Mouse (Mus musculus): ENCODE measurements at regions not wholly inside any gene's neighbourhood (a gene's known extent, or its start where the extent isn't known, plus 50 kb on each side); places are given as distances from the start of the nearest gene placed in this dataset.

DNA sequence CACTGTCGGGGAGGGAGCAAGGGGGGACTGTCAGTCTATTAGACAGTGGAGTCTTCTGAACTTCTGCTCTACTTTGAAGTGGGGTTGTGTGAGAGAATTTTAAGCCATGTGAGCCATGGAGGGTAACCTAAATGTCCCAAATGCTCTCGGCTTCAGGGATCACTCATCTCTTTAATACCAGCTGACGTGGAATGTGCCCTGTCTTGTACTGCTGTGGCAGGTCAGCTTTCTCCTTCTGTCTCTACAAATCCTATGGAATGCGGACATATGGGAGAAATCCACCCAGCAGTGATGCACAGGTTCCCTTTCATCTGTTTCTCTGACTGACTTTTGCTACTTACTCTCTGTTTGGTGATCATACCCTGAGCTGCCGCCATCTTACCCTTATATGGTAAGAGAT is 323.3 kb downstream of the Rnd3 start:
- 80% methylated on average over 5 of the region's 5 CpGs for WGBS
- H3K9me3 ChIP-seq (ENCODE audit: control insufficient read depth, low read length), result no peaks in the 10 kb centered on the region
- no peak overlapping the region for H3K4me2 ChIP-seq (replicated peaks; ENCODE audit: low read depth, low read length, severe bottlenecking)
- peaks cover 12% of the 10 kb centered on the region; the same call in 1 of the 2 replicates for H3K4me1 ChIP-seq (ENCODE audit: control insufficient read depth, insufficient read depth, low read length)
- no peak for TF ChIP-seq POLR2A (IDR thresholded peaks at IDR 0.05; ENCODE audit: borderline replicate concordance, extremely low read depth, insufficient read depth, insufficient read length)
- H3K36me3 ChIP-seq (ENCODE audit: control insufficient read depth, insufficient read depth, low read length), result no peaks in the 10 kb centered on the region
- no peak overlapping the region for H3K9ac ChIP-seq (ENCODE audit: low read depth, low read length, severe bottlenecking)
- no peak overlapping the region for H3K27ac ChIP-seq (replicated peaks; ENCODE audit: low read depth, low read length)
- ATAC-seq (ENCODE audit: low FRiP score, low read depth) (no peak; the same call in 1 of the 2 replicates), DNase-seq (ENCODE audit: low spot score) (no peak)
- H3K4me3 ChIP-seq (replicated peaks; ENCODE audit: low read length), result no peak overlapping the region
- no peaks in the 10 kb centered on the region for H3K27me3 ChIP-seq (ENCODE audit: control insufficient read depth, insufficient read depth, low read length)

- WGBS, result 42% methylated on average over 3 of the region's 3 CpGs
- Histone ChIP-seq H3K36me3 (ENCODE audit: control insufficient read depth, insufficient read depth, low read length) (no peaks in the 10 kb centered on the region), H3K27ac (replicated peaks; ENCODE audit: low read depth, low read length) (no peak overlapping the region), H3K9ac (ENCODE audit: low read depth, low read length, severe bottlenecking) (no peak overlapping the region), H3K9me3 (ENCODE audit: control insufficient read depth, low read length) (no peaks in the 10 kb centered on the region), H3K4me3 (replicated peaks; ENCODE audit: low read length) (no peak overlapping the region), H3K27me3 (ENCODE audit: control insufficient read depth, insufficient read depth, low read length) (no peaks in the 10 kb centered on the region), H3K4me2 (replicated peaks; ENCODE audit: low read depth, low read length, severe bottlenecking) (no peak overlapping the region), H3K4me1 (ENCODE audit: control insufficient read depth, insufficient read depth, low read length) (peaks cover 12% of the 10 kb centered on the region; the same call in 1 of the 2 replicates)
- DNase-seq (ENCODE audit: low spot score) (no peak), ATAC-seq (ENCODE audit: low FRiP score, low read depth) (no peak)
- TF ChIP-seq POLR2A (IDR thresholded peaks at IDR 0.05; ENCODE audit: borderline replicate concordance, extremely low read depth, insufficient read depth, insufficient read length), result no peak
Measured at GRCm38 (mm10) chr2:50824782-50825181, 324.1 kb downstream of the Rnd3 start.

DNA sequence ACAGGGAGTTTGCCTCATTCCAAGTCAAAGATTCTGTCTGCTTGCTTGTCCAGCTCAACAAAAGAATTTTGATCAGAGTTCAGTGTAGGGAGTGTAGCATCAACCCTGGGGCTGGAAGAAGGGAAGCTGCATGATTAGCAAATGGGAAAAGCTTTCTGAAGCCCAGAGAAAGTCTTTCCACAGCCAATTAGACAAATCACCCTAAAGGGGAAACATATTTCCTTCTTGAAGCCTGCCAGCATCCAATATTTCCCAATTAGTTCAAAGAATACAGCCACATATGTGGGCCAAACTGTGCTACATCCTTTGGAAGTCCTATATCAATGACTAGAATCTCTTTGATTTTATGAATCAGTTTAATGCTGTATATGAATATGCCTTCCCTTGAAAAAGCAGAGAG is 326.2 kb downstream of the Rnd3 start:
- H3K27me3 ChIP-seq (ENCODE audit: control insufficient read depth, insufficient read depth, low read length), result no peaks in the 10 kb centered on the region
- peaks cover 12% of the 10 kb centered on the region; the same call in 1 of the 2 replicates for H3K4me1 ChIP-seq (ENCODE audit: control insufficient read depth, insufficient read depth, low read length)
- TF ChIP-seq POLR2A (IDR thresholded peaks at IDR 0.05; ENCODE audit: borderline replicate concordance, extremely low read depth, insufficient read depth, insufficient read length), result no peak
- ATAC-seq (ENCODE audit: low FRiP score, low read depth) (no peak), DNase-seq (ENCODE audit: low spot score) (no peak)
- no peak overlapping the region for H3K4me2 ChIP-seq (replicated peaks; ENCODE audit: low read depth, low read length, severe bottlenecking)
- H3K36me3 ChIP-seq (ENCODE audit: control insufficient read depth, insufficient read depth, low read length), result no peaks in the 10 kb centered on the region
- no peak overlapping the region for H3K4me3 ChIP-seq (replicated peaks; ENCODE audit: low read length)
- no peak overlapping the region for H3K27ac ChIP-seq (replicated peaks; ENCODE audit: low read depth, low read length)
- no peaks in the 10 kb centered on the region for H3K9me3 ChIP-seq (ENCODE audit: control insufficient read depth, low read length)
- no peak overlapping the region for H3K9ac ChIP-seq (ENCODE audit: low read depth, low read length, severe bottlenecking)

GRCm38 (mm10) chr2:50819305-50819665 is 329.6 kb downstream of the Rnd3 start:
- Histone ChIP-seq H3K4me2 (replicated peaks; ENCODE audit: low read depth, low read length, severe bottlenecking) (no peak overlapping the region), H3K27ac (replicated peaks; ENCODE audit: low read depth, low read length) (no peak overlapping the region), H3K27me3 (ENCODE audit: control insufficient read depth, insufficient read depth, low read length) (no peaks in the 10 kb centered on the region), H3K9ac (ENCODE audit: low read depth, low read length, severe bottlenecking) (no peak overlapping the region), H3K4me3 (replicated peaks; ENCODE audit: low read length) (no peak overlapping the region), H3K4me1 (ENCODE audit: control insufficient read depth, insufficient read depth, low read length) (peaks cover 10% of the 10 kb centered on the region), H3K9me3 (ENCODE audit: control insufficient read depth, low read length) (no peaks in the 10 kb centered on the region), H3K36me3 (ENCODE audit: control insufficient read depth, insufficient read depth, low read length) (no peaks in the 10 kb centered on the region)
- DNase-seq (ENCODE audit: low spot score), result no peak
- no peak for ATAC-seq (ENCODE audit: low FRiP score, low read depth)
- TF ChIP-seq POLR2A (IDR thresholded peaks at IDR 0.05; ENCODE audit: borderline replicate concordance, extremely low read depth, insufficient read depth, insufficient read length), result no peak
- WGBS, result 82% methylated on average over 5 of the region's 5 CpGs

DNA sequence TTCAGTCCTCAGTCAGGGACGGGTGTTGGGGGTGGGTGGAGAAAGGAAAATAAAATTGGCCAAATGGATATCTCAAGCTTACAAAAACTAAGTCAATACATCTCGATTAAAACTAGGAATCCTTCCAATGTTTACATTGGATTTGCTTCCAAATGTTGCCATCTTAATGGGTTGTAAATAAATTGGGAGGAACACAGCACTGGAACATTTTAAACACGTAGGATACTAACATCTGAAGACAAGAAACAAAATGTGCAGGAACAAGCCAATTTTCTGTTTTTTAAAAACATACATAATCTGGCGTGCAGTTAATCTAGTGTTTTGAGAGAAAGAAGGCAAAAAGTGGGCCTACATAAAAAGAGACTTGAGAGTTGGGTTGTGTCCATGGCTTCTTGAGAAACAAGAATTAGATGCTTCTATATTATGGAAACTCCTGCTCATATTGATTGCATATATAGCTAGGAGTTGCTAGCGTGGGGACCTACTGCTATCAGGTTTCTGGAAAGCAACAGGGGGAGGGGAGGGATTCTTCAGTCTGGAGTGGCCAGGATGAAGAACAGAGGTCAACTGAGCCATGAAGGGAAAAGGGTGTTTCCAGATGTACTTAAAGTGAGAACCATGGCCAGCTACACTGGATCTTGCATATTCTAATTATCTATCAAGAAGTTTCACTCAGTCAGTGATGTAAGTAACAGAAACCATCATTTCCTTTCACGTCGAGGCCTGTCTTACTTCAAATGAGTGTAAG is 330.2 kb downstream of the Rnd3 start:
- Histone ChIP-seq H3K27me3 (ENCODE audit: control insufficient read depth, insufficient read depth, low read length) (no peaks in the 10 kb centered on the region), H3K9me3 (ENCODE audit: control insufficient read depth, low read length) (no peaks in the 10 kb centered on the region), H3K4me1 (ENCODE audit: control insufficient read depth, insufficient read depth, low read length) (peaks cover 12% of the 10 kb centered on the region), H3K27ac (replicated peaks; ENCODE audit: low read depth, low read length) (no peak overlapping the region), H3K4me3 (replicated peaks; ENCODE audit: low read length) (no peak overlapping the region), H3K36me3 (ENCODE audit: control insufficient read depth, insufficient read depth, low read length) (no peaks in the 10 kb centered on the region), H3K4me2 (replicated peaks; ENCODE audit: low read depth, low read length, severe bottlenecking) (no peak overlapping the region), H3K9ac (ENCODE audit: low read depth, low read length, severe bottlenecking) (no peak overlapping the region)
- DNase-seq (ENCODE audit: low spot score) (no peak), ATAC-seq (ENCODE audit: low FRiP score, low read depth) (no peak)
- TF ChIP-seq POLR2A (IDR thresholded peaks at IDR 0.05; ENCODE audit: borderline replicate concordance, extremely low read depth, insufficient read depth, insufficient read length), result no peak
- 73% methylated on average over 7 of the region's 7 CpGs for WGBS
